Mouse (Mus musculus) liver, embryonic 16.5 days (tissue): ENCODE measurements around the gene Clca3a1. TPM values are rescaled to one million over a fixed set of nuclear protein-coding genes. Genes with fewer than 3 reads are reported as not detected.

ENCODE experiments used
- ATAC-seq: fragments of 200-750 bp; cut with Nextera tagmentation; 2 replicates; pipeline ENCODE4 v1.8.0; 2017; ENCODE audit warnings: low read depth, mild to moderate bottlenecking, moderate number of reproducible peaks, moderate library complexity
- H3K27ac ChIP-seq: fragments of 300-500 bp; sonication (generic); 2 replicates; pipeline ENCODE4 v1.5.1; 2014; ENCODE audit warnings: mild to moderate bottlenecking, low read length
- H3K27me3 ChIP-seq: fragments of 300-500 bp; sonication (generic); 2 replicates; pipeline ENCODE4 v1.6.1; 2014; ENCODE audit warnings: low read depth, low read length, mixed read lengths; ENCODE audit not compliant: control insufficient read depth, insufficient read depth
- H3K36me3 ChIP-seq: fragments of 300-500 bp; sonication (generic); 2 replicates; pipeline ENCODE4 v1.6.1; 2014; ENCODE audit warnings: mild to moderate bottlenecking; ENCODE audit not compliant: control insufficient read depth, insufficient read depth
- H3K4me1 ChIP-seq: fragments of 300-500 bp; sonication (generic); 2 replicates; pipeline ENCODE4 v1.6.1; 2014; ENCODE audit warnings: low read depth, low read length, mixed read lengths; ENCODE audit not compliant: control insufficient read depth
- H3K4me2 ChIP-seq: fragments of 300-500 bp; sonication (generic); 2 replicates; pipeline ENCODE4 v1.6.1; 2014; ENCODE audit warnings: low read depth, low read length, mixed read lengths
- H3K4me3 ChIP-seq: fragments of 300-500 bp; sonication (generic); 2 replicates; pipeline ENCODE4 v1.5.1; 2014; ENCODE audit warnings: low read depth, mild to moderate bottlenecking, low read length
- H3K9ac ChIP-seq: fragments of 300-500 bp; sonication (generic); 2 replicates; pipeline ENCODE4 v1.6.1; 2014; ENCODE audit warnings: low read depth, low read length
- H3K9me3 ChIP-seq: fragments of 300-500 bp; sonication (generic); replicated peaks from 2 replicates; pipeline ENCODE4 v1.6.1; 2016; ENCODE audit warnings: low read length; ENCODE audit not compliant: control insufficient read depth
- WGBS: fragments of 180-500 bp; shearing (Covaris S2); extraction: QIAGEN DNeasy Blood & Tissue Kit; methylation state at CpG from one replicate; pipeline ENCODE4 v1.1.7; 2014; ENCODE audit not compliant: insufficient replicate concordance; 5-methylcytosine and 5-hydroxymethylcytosine counted together
- polyA plus RNA-seq: library from polyadenylated mRNA; unstranded; fragments of >200 nt; fragmentation: Nextera tagmentation; extraction: Ambion mirVana; gene quantifications from 2 replicates; pipeline ENCODE4 v1.2.1, GENCODE M21; 2015

Clca3a1 gene
- polyA plus RNA-seq, 1 experiment from 2014 or later: 4.9 TPM

DNA sequence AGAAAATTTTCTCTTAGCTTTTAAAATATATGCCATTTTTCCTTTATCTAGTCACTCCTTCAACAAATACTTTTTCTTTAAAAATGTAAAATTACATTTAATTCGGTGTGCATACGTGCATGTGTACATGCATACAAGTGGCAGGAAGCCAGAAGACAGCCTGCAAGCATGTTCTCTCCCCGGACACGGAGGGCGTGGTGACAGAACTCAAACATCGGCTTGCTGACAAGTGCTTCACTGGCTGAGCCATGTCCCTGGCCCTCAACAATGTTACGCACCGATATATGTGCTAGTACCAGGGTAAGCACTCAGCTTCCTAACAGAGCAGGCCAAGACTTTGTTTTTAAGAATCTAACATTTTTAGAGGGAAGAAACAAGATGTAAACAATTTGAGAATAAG lies 46.2 kb downstream of the Clca3a1 start:
- Histone ChIP-seq H3K27ac (no peak overlapping the region), H3K36me3 (peaks cover 11% of the 10 kb centered on the region), H3K9ac (no peak overlapping the region), H3K4me1 (peaks cover 16% of the 10 kb centered on the region), H3K27me3 (no peaks in the 10 kb centered on the region), H3K4me2 (no peak overlapping the region), H3K9me3 (no peaks in the 10 kb centered on the region), H3K4me3 (no peak overlapping the region)
- ATAC-seq: no peak
- 68% methylated on average over 8 of the region's 8 CpGs for WGBS

DNA sequence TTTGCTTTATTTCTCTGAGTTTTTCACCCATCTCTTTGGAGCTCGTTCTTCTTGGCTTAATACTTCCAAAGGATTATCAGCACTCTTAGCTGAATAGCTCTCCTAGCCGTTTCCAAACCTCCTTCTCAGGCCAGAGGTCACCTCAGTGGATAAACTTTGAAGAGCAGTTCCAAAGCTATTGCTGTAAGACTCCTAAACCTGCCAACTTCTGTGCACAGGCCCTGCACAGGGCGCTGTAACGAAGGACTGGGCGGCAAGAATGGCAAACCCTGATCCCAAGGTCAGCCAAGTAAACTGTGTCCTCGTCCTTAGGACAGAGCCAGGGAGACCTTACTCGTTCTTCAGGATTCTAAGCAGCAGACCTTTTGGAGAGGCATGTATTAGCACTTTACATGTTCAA lies 46.7 kb downstream of the Clca3a1 start:
- H3K4me2 ChIP-seq: no peak overlapping the region
- H3K9me3 ChIP-seq: no peaks in the 10 kb centered on the region
- peaks cover 16% of the 10 kb centered on the region for H3K4me1 ChIP-seq
- H3K27ac ChIP-seq: no peak overlapping the region
- H3K4me3 ChIP-seq: no peak overlapping the region
- WGBS: 81% methylated on average over 7 of the region's 7 CpGs
- ATAC-seq: no peak
- H3K27me3 ChIP-seq: no peaks in the 10 kb centered on the region
- no peak overlapping the region for H3K9ac ChIP-seq
- peaks cover 13% of the 10 kb centered on the region for H3K36me3 ChIP-seq

- Histone ChIP-seq H3K27ac (no peak overlapping the region), H3K36me3 (peaks cover 22% of the 10 kb centered on the region), H3K4me1 (peaks cover 6% of the 10 kb centered on the region), H3K9ac (no peak overlapping the region), H3K9me3 (no peaks in the 10 kb centered on the region), H3K4me2 (no peak overlapping the region), H3K4me3 (no peak overlapping the region), H3K27me3 (no peaks in the 10 kb centered on the region)
- no peak for ATAC-seq
- WGBS: 64% methylated on average over 6 of the region's 6 CpGs
Observed at GRCm38 (mm10) chr3:144711607-144712206, 49.1 kb downstream of the Clca3a1 start.

GRCm38 (mm10) chr3:144708612-144709011 lies 52.2 kb downstream of the Clca3a1 start:
- Histone ChIP-seq H3K27ac (no peak overlapping the region), H3K9me3 (no peaks in the 10 kb centered on the region), H3K4me1 (no peaks in the 10 kb centered on the region), H3K36me3 (peaks cover 28% of the 10 kb centered on the region), H3K4me2 (no peak overlapping the region), H3K4me3 (no peak overlapping the region), H3K27me3 (no peaks in the 10 kb centered on the region), H3K9ac (no peak overlapping the region)
- ATAC-seq: 0 out of 2 replicates have a peak, but pooled peaks have one; percentile 16
- WGBS: 85% methylated on average over 5 of the region's 5 CpGs

- WGBS: 67% methylated on average over 6 of the region's 6 CpGs
- Histone ChIP-seq H3K36me3 (peaks cover 24% of the 10 kb centered on the region), H3K9me3 (no peaks in the 10 kb centered on the region), H3K27me3 (no peaks in the 10 kb centered on the region), H3K27ac (no peak overlapping the region), H3K4me3 (no peak overlapping the region), H3K4me2 (no peak overlapping the region; the same call in 1 of the 2 replicates), H3K4me1 (peaks cover 7% of the 10 kb centered on the region), H3K9ac (no peak overlapping the region)
- no peak for ATAC-seq
Observed at GRCm38 (mm10) chr3:144703959-144704358, 56.8 kb downstream of the Clca3a1 start.

- ATAC-seq: peak; percentile 43; the same call in 1 of the 2 replicates
- Histone ChIP-seq H3K27me3 (no peaks in the 10 kb centered on the region), H3K9ac (no peak overlapping the region), H3K9me3 (no peaks in the 10 kb centered on the region), H3K36me3 (peaks cover 38% of the 10 kb centered on the region), H3K4me3 (no peak overlapping the region), H3K4me2 (no peak overlapping the region), H3K27ac (peak overlapping the region; percentile 23; the same call in 1 of the 2 replicates), H3K4me1 (peaks cover 13% of the 10 kb centered on the region)
- 40% methylated on average over 5 of the region's 5 CpGs for WGBS
Observed at GRCm38 (mm10) chr3:144698790-144699433, 61.9 kb downstream of the Clca3a1 start.

GRCm38 (mm10) chr3:144697942-144698341 lies 62.8 kb downstream of the Clca3a1 start:
- no peak overlapping the region for H3K27ac ChIP-seq

DNA sequence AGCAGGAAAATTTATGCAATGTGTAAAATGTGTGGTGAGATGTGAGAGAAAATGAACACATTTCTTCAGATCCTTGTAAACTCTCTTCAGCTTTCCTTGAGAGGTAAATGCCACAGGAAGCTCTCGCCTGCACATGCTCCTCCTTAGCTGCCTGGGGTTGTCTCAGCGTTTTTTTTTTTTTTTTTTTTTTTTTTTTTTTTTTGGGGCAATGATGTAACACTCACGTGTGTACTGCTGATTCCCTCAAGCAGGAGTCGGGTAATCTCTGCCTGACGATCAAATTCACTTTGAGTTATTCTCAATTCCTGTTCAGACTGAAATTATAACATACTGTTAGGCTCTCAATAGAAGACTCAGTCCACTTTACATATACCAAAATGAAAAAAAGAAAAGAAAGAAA lies 63.6 kb downstream of the Clca3a1 start:
- ATAC-seq: no peak
- 33% methylated on average over 5 of the region's 5 CpGs for WGBS
- Histone ChIP-seq H3K36me3 (peaks cover 40% of the 10 kb centered on the region), H3K9me3 (no peaks in the 10 kb centered on the region), H3K4me3 (no peak overlapping the region), H3K4me2 (no peak overlapping the region), H3K27ac (no peak overlapping the region), H3K4me1 (peaks cover 13% of the 10 kb centered on the region), H3K27me3 (no peaks in the 10 kb centered on the region), H3K9ac (no peak overlapping the region)

More at GRCm38 (mm10) chr3:144697942-144698341, 62.8 kb downstream of the Clca3a1 start:
- ATAC-seq: no peak
- H3K9ac ChIP-seq: no peak overlapping the region
- H3K9me3 ChIP-seq: no peaks in the 10 kb centered on the region
- no peak overlapping the region for H3K4me2 ChIP-seq
- H3K4me1 ChIP-seq: peaks cover 13% of the 10 kb centered on the region
- H3K4me3 ChIP-seq: no peak overlapping the region
- WGBS: 55% methylated on average over 3 of the region's 3 CpGs
- peaks cover 40% of the 10 kb centered on the region for H3K36me3 ChIP-seq
- no peaks in the 10 kb centered on the region for H3K27me3 ChIP-seq

- Histone ChIP-seq H3K9ac (no peak overlapping the region), H3K27ac (no peak overlapping the region), H3K4me1 (peaks cover 10% of the 10 kb centered on the region), H3K4me2 (no peak overlapping the region), H3K9me3 (no peaks in the 10 kb centered on the region), H3K4me3 (no peak overlapping the region), H3K27me3 (no peaks in the 10 kb centered on the region), H3K36me3 (peaks cover 48% of the 10 kb centered on the region)
- ATAC-seq: no peak
- 81% methylated on average over 7 of the region's 7 CpGs for WGBS
Observed at GRCm38 (mm10) chr3:144694941-144695340, 65.8 kb downstream of the Clca3a1 start.
